Mouse (Mus musculus) midbrain, embryonic 11.5 days (tissue): ENCODE measurements at regions not wholly inside any gene's neighbourhood (a gene's known extent, or its start where the extent isn't known, plus 50 kb on each side); places are given as distances from the start of the nearest gene placed in this dataset.
A peak's percentile ranks its signal among the peaks of the same experiment; 100 is the strongest.

Experiments used
- ATAC-seq: fragments of 200-750 bp; cut with Nextera tagmentation; 2 replicates; pipeline ENCODE4 v1.8.0; 2017; ENCODE audit warnings: moderate TSS enrichment, moderate library complexity; ENCODE audit not compliant: low FRiP score
- DNase-seq: peaks from one replicate; pipeline ENCODE4 v3.0.0; 2015; ENCODE audit warnings: low spot score; ENCODE audit errors: missing footprints
- H3K27ac ChIP-seq: fragments of 300-500 bp; sonication (generic); 2 replicates; pipeline ENCODE4 v1.5.1; 2014; ENCODE audit warnings: low read depth, low read length
- H3K27me3 ChIP-seq: fragments of 300-500 bp; sonication (generic); 2 replicates; pipeline ENCODE4 v1.6.1; 2014; ENCODE audit warnings: mild to moderate bottlenecking, low read length, moderate library complexity, mixed read lengths; ENCODE audit not compliant: control insufficient read depth, insufficient read depth
- H3K36me3 ChIP-seq: fragments of 300-500 bp; sonication (generic); 2 replicates; pipeline ENCODE4 v1.6.1; 2014; ENCODE audit warnings: mild to moderate bottlenecking, low read length, moderate library complexity, mixed read lengths; ENCODE audit not compliant: control insufficient read depth, insufficient read depth
- H3K4me1 ChIP-seq: fragments of 300-500 bp; sonication (generic); 2 replicates; pipeline ENCODE4 v1.6.1; 2014; ENCODE audit warnings: low read length; ENCODE audit not compliant: control insufficient read depth, insufficient read depth
- H3K4me2 ChIP-seq: fragments of 300-500 bp; sonication (generic); 2 replicates; pipeline ENCODE4 v1.6.1; 2014; ENCODE audit warnings: mild to moderate bottlenecking, moderate library complexity
- H3K4me3 ChIP-seq: fragments of 300-500 bp; sonication (generic); 2 replicates; pipeline ENCODE4 v1.5.1; 2014; ENCODE audit warnings: low read depth, low read length
- H3K9ac ChIP-seq: fragments of 300-500 bp; sonication (generic); 2 replicates; pipeline ENCODE4 v1.6.1; 2014; ENCODE audit warnings: low read length
- H3K9me3 ChIP-seq: fragments of 300-500 bp; sonication (generic); 2 replicates; pipeline ENCODE4 v1.6.1; 2016; ENCODE audit warnings: low read length; ENCODE audit not compliant: control insufficient read depth
- WGBS: fragments of 180-500 bp; shearing (Covaris S2); extraction: QIAGEN DNeasy Blood & Tissue Kit; methylation state at CpG from one replicate; pipeline ENCODE4 v1.1.7; 2014; 5-methylcytosine and 5-hydroxymethylcytosine counted together

DNA sequence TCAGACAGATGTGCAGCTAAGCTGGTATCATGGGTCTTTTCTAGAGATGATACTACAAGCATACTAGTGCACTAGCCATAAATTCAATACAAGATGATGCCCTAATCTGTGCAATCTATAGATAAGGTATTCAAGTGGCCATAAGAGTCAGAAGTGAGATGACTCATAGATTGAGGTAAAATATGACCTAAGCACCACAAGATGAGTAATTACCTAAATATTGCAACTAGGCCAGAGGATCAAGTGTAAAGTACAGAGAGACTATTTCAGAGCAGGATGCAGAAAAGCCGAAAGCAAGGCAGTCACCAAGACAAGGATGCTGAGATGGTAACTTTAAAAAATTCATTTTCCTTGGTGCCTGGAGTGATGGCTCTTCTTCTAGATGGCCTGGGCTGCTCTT lies 111.5 kb upstream of the Gas2 start:
- Histone ChIP-seq H3K4me1 (peaks cover 15% of the 10 kb centered on the region), H3K4me3 (no peak overlapping the region), H3K36me3 (no peaks in the 10 kb centered on the region), H3K9me3 (no peaks in the 10 kb centered on the region), H3K4me2 (no peak overlapping the region), H3K27ac (peak overlapping the region; percentile 77), H3K27me3 (no peaks in the 10 kb centered on the region; the same call in 1 of the 2 replicates), H3K9ac (no peak overlapping the region)
- ATAC-seq (no peak), DNase-seq (peak; percentile 68)
- 93% methylated on average over 1 of the region's 1 CpGs for WGBS

DNA sequence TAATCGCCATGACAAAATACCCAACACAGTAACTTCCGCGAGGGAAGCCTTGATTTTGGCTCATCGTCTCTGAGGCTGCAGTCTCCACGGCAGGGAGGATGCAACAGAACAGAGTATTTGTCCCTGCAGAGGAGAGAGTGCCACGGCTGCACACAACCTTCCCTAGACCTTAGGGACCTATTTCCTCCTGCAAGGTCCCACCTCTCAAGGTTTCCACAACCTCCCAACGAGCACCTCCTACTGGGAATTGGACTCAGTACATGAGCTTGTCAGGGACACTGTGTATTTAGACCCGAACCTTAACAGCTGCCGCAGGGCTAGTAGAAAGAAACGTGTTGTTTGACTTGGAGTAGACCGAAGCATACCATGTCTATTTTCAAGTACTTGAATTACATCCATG lies 108.8 kb upstream of the Gas2 start:
- no peak for DNase-seq
- WGBS = 84% methylated on average over 11 of the region's 11 CpGs
- ATAC-seq = no peak
- H3K27ac ChIP-seq = no peak overlapping the region
- H3K36me3 ChIP-seq = no peaks in the 10 kb centered on the region
- no peak overlapping the region for H3K4me2 ChIP-seq
- no peaks in the 10 kb centered on the region; the same call in 1 of the 2 replicates for H3K27me3 ChIP-seq
- H3K9me3 ChIP-seq = no peaks in the 10 kb centered on the region
- no peak overlapping the region for H3K4me3 ChIP-seq
- H3K9ac ChIP-seq = no peak overlapping the region
- H3K4me1 ChIP-seq = peaks cover 15% of the 10 kb centered on the region

DNA sequence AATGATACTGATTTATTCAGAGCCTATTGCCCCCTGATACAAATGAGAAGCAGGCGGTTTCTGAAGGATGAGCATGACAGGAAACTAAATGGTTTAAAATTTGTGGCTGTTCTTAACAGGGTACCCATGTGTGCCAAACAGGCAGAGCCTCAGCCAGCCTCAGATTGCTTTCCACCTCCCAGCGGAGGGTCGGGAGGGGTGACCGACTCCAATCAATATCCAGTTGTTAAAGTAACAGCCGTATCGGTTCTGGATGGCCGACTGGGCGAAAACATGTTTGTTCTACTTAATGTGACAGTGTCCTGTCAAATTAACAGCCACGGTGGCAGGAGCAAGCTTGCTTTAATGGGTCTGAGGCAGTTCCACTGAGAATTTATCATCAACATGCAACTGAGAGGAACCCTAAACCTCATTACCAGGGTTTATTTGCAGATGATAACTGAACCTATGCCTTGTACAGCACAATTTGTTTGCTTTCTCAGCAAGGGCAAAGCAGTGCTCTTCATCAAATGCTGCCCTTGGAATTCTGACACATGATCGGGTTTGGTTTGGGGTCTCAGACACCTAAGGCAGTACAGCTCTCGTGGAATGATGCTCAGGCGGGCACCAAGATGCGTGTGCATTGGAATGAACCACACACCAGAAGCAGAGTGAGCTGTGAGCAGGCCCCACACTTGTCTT lies 107.5 kb upstream of the Gas2 start:
- peak; percentile 79 for ATAC-seq
- H3K9ac ChIP-seq = no peak overlapping the region
- DNase-seq = peak; percentile 86
- no peak overlapping the region for H3K4me2 ChIP-seq
- no peaks in the 10 kb centered on the region for H3K9me3 ChIP-seq
- no peak overlapping the region for H3K4me3 ChIP-seq
- H3K27me3 ChIP-seq = no peaks in the 10 kb centered on the region; the same call in 1 of the 2 replicates
- no peaks in the 10 kb centered on the region for H3K36me3 ChIP-seq
- 36% methylated on average over 13 of the region's 13 CpGs for WGBS
- no peak overlapping the region for H3K27ac ChIP-seq
- H3K4me1 ChIP-seq = peaks cover 10% of the 10 kb centered on the region

DNA sequence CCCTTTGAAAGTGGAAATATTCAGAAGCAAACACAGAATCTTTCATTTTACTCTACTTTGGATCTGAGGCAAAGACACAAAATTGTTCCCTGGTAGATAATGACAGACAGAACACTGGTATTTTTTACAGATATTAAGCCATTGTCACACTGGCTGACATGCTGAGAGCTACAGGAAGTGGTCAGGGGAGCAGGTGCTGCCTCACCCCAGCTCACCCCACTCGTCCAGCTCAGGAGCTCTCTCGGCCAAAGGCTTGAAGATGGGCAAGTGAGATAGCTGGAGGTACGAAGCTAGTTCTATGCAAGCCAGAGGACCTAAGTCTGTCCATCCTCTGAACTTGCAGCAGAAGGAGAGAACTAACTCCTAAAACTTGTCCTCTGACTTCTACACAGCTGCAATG lies 105.6 kb upstream of the Gas2 start:
- H3K9me3 ChIP-seq = no peaks in the 10 kb centered on the region
- ATAC-seq (no peak), DNase-seq (peak; percentile 69)
- no peaks in the 10 kb centered on the region for H3K4me1 ChIP-seq
- H3K9ac ChIP-seq = no peak overlapping the region
- no peak overlapping the region for H3K4me2 ChIP-seq
- 78% methylated on average over 3 of the region's 3 CpGs for whole genome bisulfite sequencing
- H3K4me3 ChIP-seq = no peak overlapping the region
- H3K27me3 ChIP-seq = no peaks in the 10 kb centered on the region
- no peaks in the 10 kb centered on the region for H3K36me3 ChIP-seq
- no peak overlapping the region for H3K27ac ChIP-seq

DNA sequence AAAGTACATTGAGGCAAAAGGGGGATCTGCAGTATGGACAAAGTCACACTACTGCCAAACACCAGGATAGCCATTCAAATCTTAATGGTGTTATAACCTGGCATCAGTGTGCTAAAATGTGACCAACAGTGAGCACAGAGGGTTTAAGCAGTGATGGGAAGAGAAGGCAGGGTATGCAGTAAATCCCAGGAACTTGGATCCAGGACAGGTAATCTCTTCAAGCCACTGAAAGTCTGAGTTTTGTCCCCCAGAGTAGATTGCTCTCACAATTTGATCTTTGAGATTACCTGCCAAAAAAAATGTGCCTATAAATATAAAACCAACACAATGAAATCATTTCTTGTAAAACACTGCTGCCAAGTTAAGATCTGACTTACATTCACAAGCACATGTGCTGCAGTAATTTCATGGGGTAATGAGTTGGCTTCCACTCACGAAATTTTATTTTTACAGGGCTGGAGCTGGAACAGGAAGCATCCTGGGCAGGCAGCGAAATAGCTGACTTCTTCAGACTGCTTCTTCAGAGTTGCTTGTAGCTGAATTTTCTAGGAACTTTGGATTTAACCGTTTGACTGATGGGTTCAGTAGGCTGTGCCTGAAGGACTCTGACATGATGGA lies 102.2 kb upstream of the Gas2 start:
- ATAC-seq = no peak
- no peak overlapping the region for H3K4me3 ChIP-seq
- no peaks in the 10 kb centered on the region for H3K36me3 ChIP-seq
- DNase-seq = no peak
- no peaks in the 10 kb centered on the region for H3K4me1 ChIP-seq
- no peaks in the 10 kb centered on the region for H3K27me3 ChIP-seq
- H3K9ac ChIP-seq = no peak overlapping the region
- no peak overlapping the region for H3K27ac ChIP-seq
- WGBS = 76% methylated on average over 3 of the region's 3 CpGs
- no peaks in the 10 kb centered on the region for H3K9me3 ChIP-seq
- H3K4me2 ChIP-seq = no peak overlapping the region

DNA sequence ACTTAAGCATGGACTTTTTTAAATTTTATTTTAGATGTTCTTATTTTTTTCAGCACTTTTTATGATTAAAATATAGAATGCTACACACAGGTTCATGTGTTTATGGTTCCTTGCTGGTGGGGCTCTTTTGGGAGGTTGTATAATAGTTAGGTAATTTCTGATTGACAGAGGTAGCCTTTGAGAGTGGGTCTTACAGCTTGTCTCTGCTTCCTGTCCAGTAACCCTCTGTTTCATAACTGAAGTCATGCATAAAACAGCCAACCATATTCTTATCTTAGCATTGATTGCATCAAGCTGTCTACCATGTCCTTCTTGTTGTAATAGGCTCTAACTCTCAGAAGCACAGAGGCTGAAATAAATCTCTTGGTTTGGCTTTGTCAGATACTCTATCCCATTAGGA lies 94.7 kb upstream of the Gas2 start:
- DNase-seq = peak; percentile 51
- Histone ChIP-seq H3K27ac (no peak overlapping the region), H3K36me3 (no peaks in the 10 kb centered on the region), H3K4me3 (no peak overlapping the region), H3K4me1 (no peaks in the 10 kb centered on the region), H3K9ac (no peak overlapping the region), H3K9me3 (no peaks in the 10 kb centered on the region), H3K4me2 (no peak overlapping the region), H3K27me3 (no peaks in the 10 kb centered on the region)
- ATAC-seq = no peak

DNA sequence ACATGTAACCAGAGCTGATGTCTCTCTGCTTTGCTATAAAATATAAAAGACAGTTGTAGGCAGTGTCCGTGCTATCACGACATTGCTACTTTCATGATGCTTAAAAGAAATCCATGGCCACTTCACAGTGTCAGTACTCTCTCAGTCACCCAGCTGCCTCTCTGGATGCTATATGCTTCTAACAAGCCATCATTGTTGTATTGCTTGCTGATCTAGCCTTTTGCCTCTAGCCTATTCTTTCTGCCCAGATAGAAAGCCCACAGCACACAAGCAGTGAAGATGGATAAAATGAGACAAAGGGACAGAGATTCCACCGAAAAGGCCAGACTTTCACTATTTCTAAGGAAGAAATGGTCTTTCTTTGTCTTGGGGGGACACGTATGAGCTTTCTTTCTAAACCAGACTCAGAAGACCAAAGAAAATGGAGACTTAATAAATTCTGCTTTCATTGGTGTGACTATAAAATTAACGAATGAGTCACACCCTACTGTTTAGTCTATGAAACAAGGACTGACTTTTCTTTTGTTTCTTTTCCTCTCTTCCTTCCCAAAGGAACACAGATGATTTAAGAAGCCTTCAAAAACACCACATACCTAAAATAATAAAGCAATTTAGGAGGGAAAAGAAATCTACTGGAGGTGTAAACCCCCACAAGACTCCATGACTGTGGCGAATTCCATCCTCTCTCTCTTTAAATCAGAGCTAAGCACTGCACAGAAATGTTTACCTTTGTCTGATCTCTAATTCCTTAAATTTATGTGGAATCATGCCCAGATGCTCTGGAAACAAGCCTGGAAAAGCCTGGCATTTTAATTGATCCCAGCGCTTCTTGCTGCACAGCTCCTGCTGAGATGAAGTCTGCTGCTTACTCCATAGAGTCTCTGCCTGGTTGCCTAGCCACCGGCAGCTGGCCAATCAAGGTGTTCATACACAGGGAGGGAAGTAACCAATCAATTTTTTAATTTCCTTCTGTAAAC lies 89.6 kb upstream of the Gas2 start:
- Histone ChIP-seq H3K27me3 (no peaks in the 10 kb centered on the region), H3K9ac (no peak overlapping the region), H3K9me3 (no peaks in the 10 kb centered on the region), H3K36me3 (no peaks in the 10 kb centered on the region), H3K27ac (peak overlapping the region; percentile 79), H3K4me1 (no peaks in the 10 kb centered on the region), H3K4me3 (no peak overlapping the region), H3K4me2 (no peak overlapping the region)
- WGBS = 58% methylated on average over 8 of the region's 8 CpGs
- ATAC-seq (peak; percentile 93), DNase-seq (peak; percentile 87)

DNA sequence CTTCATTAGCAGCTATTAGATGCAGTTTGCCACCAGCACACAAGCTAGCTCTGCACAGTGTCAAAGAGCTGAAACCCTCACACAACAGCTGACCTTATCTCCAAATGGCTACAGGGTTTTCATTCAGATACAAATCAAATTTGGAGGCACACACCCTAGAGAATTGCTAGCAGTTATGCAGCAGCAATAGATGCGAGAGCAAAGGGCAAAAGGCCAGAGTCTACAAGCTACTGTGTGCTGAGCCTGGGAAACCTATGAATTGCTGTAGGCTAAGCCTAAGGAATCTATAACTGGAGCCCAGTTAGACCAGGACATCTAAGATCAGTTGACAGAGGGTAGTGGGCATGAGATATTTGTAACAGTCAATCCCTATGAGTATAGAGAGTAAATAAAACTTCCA lies 85.8 kb upstream of the Gas2 start:
- no peak overlapping the region for H3K4me3 ChIP-seq
- no peak overlapping the region; the same call in 1 of the 2 replicates for H3K27ac ChIP-seq
- H3K27me3 ChIP-seq = no peaks in the 10 kb centered on the region
- no peaks in the 10 kb centered on the region for H3K9me3 ChIP-seq
- ATAC-seq = no peak
- no peak for DNase-seq
- H3K4me2 ChIP-seq = no peak overlapping the region
- H3K36me3 ChIP-seq = no peaks in the 10 kb centered on the region
- H3K4me1 ChIP-seq = no peaks in the 10 kb centered on the region
- WGBS = 56% methylated on average over 1 of the region's 1 CpGs
- H3K9ac ChIP-seq = no peak overlapping the region
